Mouse (Mus musculus): Measurements from ENCODE around the gene Tgfb2.

DNA sequence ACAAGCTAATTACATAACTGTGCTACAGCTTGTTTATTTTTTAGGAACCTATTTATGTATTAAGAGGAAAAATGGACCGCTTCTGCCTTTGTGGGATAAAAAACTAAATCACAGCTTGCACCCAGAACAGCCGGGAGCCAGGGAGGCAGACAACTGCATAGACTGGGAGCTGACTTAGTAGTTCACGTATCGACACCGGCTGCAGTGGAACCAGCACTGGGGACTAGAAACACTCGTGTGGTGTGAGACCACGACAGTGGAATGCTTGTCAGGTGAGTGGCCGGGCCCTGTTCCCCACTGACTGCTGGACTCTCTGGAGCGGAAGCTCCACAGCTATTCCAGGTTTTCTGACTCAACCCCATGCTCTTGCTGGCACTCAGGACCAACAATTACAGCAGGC lies 16.5 kb upstream of the Tgfb2 start:
- TF ChIP-seq TAL1 (IDR thresholded peaks at IDR 0.05; ENCODE audit: low read length) (no peak), GATA1 (IDR thresholded peaks at IDR 0.05; ENCODE audit: low read length) (no peak)

Data from erythroblast, embryonic 14.5 days (primary cell).